Mouse (Mus musculus) kidney, embryonic 16.5 days (tissue): ENCODE measurements at regions not wholly inside any gene's neighbourhood (a gene's known extent, or its start where the extent isn't known, plus 50 kb on each side); places are given as distances from the start of the nearest gene placed in this dataset.

Experiments
- ATAC-seq: fragments of 200-750 bp; cut with Nextera tagmentation; 2 replicates; pipeline ENCODE4 v1.8.0; 2017; ENCODE audit warnings: moderate TSS enrichment; ENCODE audit not compliant: low FRiP score, low TSS enrichment
- H3K27ac ChIP-seq: fragments of 300-500 bp; sonication (generic); 2 replicates; pipeline ENCODE4 v1.5.1; 2014; ENCODE audit warnings: low read length
- H3K27me3 ChIP-seq: fragments of 300-500 bp; sonication (generic); 2 replicates; pipeline ENCODE4 v1.6.1; 2014; ENCODE audit warnings: low read length, control low read depth, mixed read lengths; ENCODE audit not compliant: insufficient read depth
- H3K36me3 ChIP-seq: fragments of 300-500 bp; sonication (generic); 2 replicates; pipeline ENCODE4 v1.6.1; 2014; ENCODE audit warnings: low read length, control low read depth, mixed read lengths; ENCODE audit not compliant: insufficient read depth
- H3K4me1 ChIP-seq: fragments of 300-500 bp; sonication (generic); 2 replicates; pipeline ENCODE4 v1.6.1; 2014; ENCODE audit warnings: low read length, control low read depth, mixed read lengths; ENCODE audit not compliant: insufficient read depth
- H3K4me2 ChIP-seq: fragments of 300-500 bp; sonication (generic); replicated peaks from 2 replicates; pipeline ENCODE4 v1.6.1; 2014; ENCODE audit warnings: low read depth, low read length
- H3K4me3 ChIP-seq: fragments of 300-500 bp; sonication (generic); 2 replicates; pipeline ENCODE4 v1.5.1; 2014; ENCODE audit warnings: mild to moderate bottlenecking, low read length
- H3K9ac ChIP-seq: fragments of 300-500 bp; sonication (generic); replicated peaks from 2 replicates; pipeline ENCODE4 v1.6.1; 2014; ENCODE audit warnings: low read length
- H3K9me3 ChIP-seq: fragments of 300-500 bp; sonication (generic); 2 replicates; pipeline ENCODE4 v1.6.1; 2016; ENCODE audit warnings: low read length, control low read depth
- WGBS: fragments of 180-500 bp; shearing (Covaris S2); extraction: QIAGEN DNeasy Blood & Tissue Kit; methylation state at CpG from one replicate; pipeline ENCODE4 v1.1.7; 2014; 5-methylcytosine and 5-hydroxymethylcytosine counted together

- H3K36me3 ChIP-seq: no peaks in the 10 kb centered on the region
- WGBS: 4% methylated on average over 14 of the region's 14 CpGs
- H3K27ac ChIP-seq: no peak overlapping the region
- no peaks in the 10 kb centered on the region for H3K4me1 ChIP-seq
- H3K4me3 ChIP-seq: peak overlapping the region; percentile 30
- peak overlapping the region; percentile 54 for H3K4me2 ChIP-seq
- no peaks in the 10 kb centered on the region for H3K9me3 ChIP-seq
- H3K9ac ChIP-seq: no peak overlapping the region
- H3K27me3 ChIP-seq: no peaks in the 10 kb centered on the region
- ATAC-seq: peak; percentile 65; the same call in 1 of the 2 replicates
Measured at GRCm38 (mm10) chr11:39794183-39794652, 900.8 kb downstream of the Mat2b start.

GRCm38 (mm10) chr11:39792112-39792511, 902.9 kb downstream of the Mat2b start:
- H3K27ac ChIP-seq: no peak overlapping the region
- H3K27me3 ChIP-seq: no peaks in the 10 kb centered on the region
- no peak overlapping the region for H3K9ac ChIP-seq
- H3K36me3 ChIP-seq: no peaks in the 10 kb centered on the region
- no peaks in the 10 kb centered on the region for H3K4me1 ChIP-seq
- H3K9me3 ChIP-seq: no peaks in the 10 kb centered on the region
- no peak for ATAC-seq
- no peak overlapping the region for H3K4me3 ChIP-seq
- no peak overlapping the region for H3K4me2 ChIP-seq
- WGBS: 79% methylated on average over 2 of the region's 2 CpGs
